Comparison of ENCODE assay signal across 27 mouse cellular contexts in genomic region chr3:124606021-124606517, GRCm38 (mm10). TPM values are rescaled to one million over a fixed set of nuclear protein-coding genes. Genes with fewer than 3 reads are reported as not detected.
"Had no signal": no experiment of that assay in that cellular context is flagged by ENCODE, and none has a peak within 500 bp of the region (broad histone marks: within the 10 kb centered on the region; RNA-seq: fewer than 3 reads in every experiment).

No protein-coding gene starts in this region.

- DNase-seq: kidney, postnatal 14 days; kidney, postnatal 4 days; left cerebral cortex, postnatal 4 days; liver, postnatal 0 days; lung, embryonic 14.5 days; right cerebral cortex, postnatal 4 days; thymus, adult 2 months; thymus, postnatal 14 days; thymus, postnatal 4 days had no signal

- H3K4me1 ChIP-seq: limb, embryonic 12.5 days; limb, embryonic 15.5 days; midbrain, embryonic 13.5 days had no signal

- H3K9ac ChIP-seq: limb, embryonic 12.5 days; limb, embryonic 15.5 days; liver, embryonic 14.5 days; liver, postnatal 0 days; lung, embryonic 14.5 days; midbrain, embryonic 13.5 days had no signal

- H3K4me2 ChIP-seq: limb, embryonic 12.5 days; limb, embryonic 15.5 days; liver, embryonic 11.5 days; lung, embryonic 14.5 days; midbrain, embryonic 13.5 days had no signal

- H3K27ac ChIP-seq: limb, embryonic 12.5 days; limb, embryonic 15.5 days; liver, embryonic 14.5 days; macrophage; midbrain, embryonic 13.5 days; stomach, postnatal 0 days had no signal

- H3K9me3 ChIP-seq: limb, embryonic 12.5 days; limb, embryonic 15.5 days had no signal

- ATAC-seq: liver, postnatal 0 days; lung, postnatal 0 days; midbrain, embryonic 13.5 days had no signal

- H3K27me3 ChIP-seq: limb, embryonic 12.5 days; limb, embryonic 15.5 days; midbrain, embryonic 13.5 days had no signal

- H3K4me3 ChIP-seq: limb, embryonic 12.5 days; limb, embryonic 15.5 days; midbrain, embryonic 13.5 days had no signal

- H3K36me3 ChIP-seq: limb, embryonic 12.5 days; limb, embryonic 15.5 days; midbrain, embryonic 13.5 days had no signal

RNA-seq across cellular contexts. Expression of gene 1700003H04Rik, which starts 25.2 kb away (rescaled TPM):
- total RNA-seq: layer of hippocampus, adult 18-20 months; layer of hippocampus, postnatal 14 days; left cerebral cortex, adult 8-10 months; left cerebral cortex, postnatal 14 days; left cerebral cortex, postnatal 4 days; megakaryocyte, adult 5-6 weeks; midbrain, postnatal 0 days had no signal
- polyA plus RNA-seq: kidney, embryonic 16.5 days; limb, embryonic 12.5 days; limb, embryonic 15.5 days; liver, embryonic 11.5 days; liver, embryonic 14.5 days; liver, postnatal 0 days; lung, embryonic 14.5 days; lung, postnatal 0 days; macrophage; midbrain, embryonic 13.5 days; midbrain, postnatal 0 days; neural tube, embryonic 11.5 days; neural tube, embryonic 14.5 days; stomach, embryonic 14.5 days; stomach, postnatal 0 days; thymus, adult 2 months had no signal
